Mouse (Mus musculus) olfactory bulb, adult 2 months (tissue): Measurements from ENCODE around the gene Pdcd7. TPM values are rescaled to one million over a fixed set of nuclear protein-coding genes. Genes with fewer than 3 reads are reported as not detected.
A peak's percentile ranks its signal among the peaks of the same experiment; 100 is the strongest.

Experiments used
- H3K27ac ChIP-seq: fragments of 200-500 bp; 2 replicates; pipeline ENCODE4 v1.5.1; 2012; ENCODE audit warnings: low read depth, low read length; ENCODE audit not compliant: insufficient read depth
- H3K4me1 ChIP-seq: fragments of 200-500 bp; 2 replicates; pipeline ENCODE4 v1.6.1; 2012; ENCODE audit warnings: low read length; ENCODE audit not compliant: control insufficient read depth, insufficient read depth
- H3K4me3 ChIP-seq: fragments of 200-500 bp; 2 replicates; pipeline ENCODE4 v1.5.1; 2012; ENCODE audit warnings: mild to moderate bottlenecking, low read depth, low read length, moderate library complexity; ENCODE audit not compliant: insufficient read depth
- CTCF ChIP-seq: fragments of 200-500 bp; IDR thresholded peaks from 2 replicates; pipeline ENCODE4 v1.5.1; 2012; ENCODE audit warnings: low read depth, mild to moderate bottlenecking, low read length, moderate library complexity; ENCODE audit not compliant: insufficient read depth
- POLR2A ChIP-seq: fragments of 200-500 bp; IDR thresholded peaks from 2 replicates; pipeline ENCODE4 v1.6.1; 2012; ENCODE audit warnings: mild to moderate bottlenecking, low read depth, low read length, moderate library complexity; ENCODE audit not compliant: insufficient read depth
- WGBS: fragments of 180-500 bp; shearing (Covaris S2); methylation state at CpG from one replicate; pipeline ENCODE4 v1.1.7; 2018; 5-methylcytosine and 5-hydroxymethylcytosine counted together
- polyA plus RNA-seq: library from polyadenylated mRNA; stranded (reverse); fragments of >200 nt; gene quantifications from 2 replicates; pipeline ENCODE4 v1.2.4, GENCODE M21; 2012; ENCODE audit warnings: low replicate concordance; ENCODE audit not compliant: missing spikeins, insufficient read depth, insufficient read length

Gene Pdcd7
- polyA plus RNA-seq, 1 experiment, result not detected

- Histone ChIP-seq H3K27ac (0 out of 2 replicates have a peak overlapping the region, but pooled peaks have one; percentile 19), H3K4me3 (peak overlapping the region; percentile 94), H3K4me1 (peaks cover 5% of the 10 kb centered on the region; the same call in 1 of the 2 replicates)
- 38% methylated on average over 8 of the region's 8 CpGs for WGBS
- no peak for TF ChIP-seq CTCF
- no peak for TF ChIP-seq POLR2A
Observed at GRCm38 (mm10) chr9:65347112-65347850, 1.4 kb downstream of the Pdcd7 start.

- Histone ChIP-seq H3K4me1 (peaks cover 8% of the 10 kb centered on the region; the same call in 1 of the 2 replicates), H3K4me3 (no peak overlapping the region), H3K27ac (no peak overlapping the region)
- 80% methylated on average over 5 of the region's 5 CpGs for WGBS
- no peak for TF ChIP-seq POLR2A
- TF ChIP-seq CTCF, result no peak
Observed at GRCm38 (mm10) chr9:65353251-65353650, 7.3 kb downstream of the Pdcd7 start.

DNA sequence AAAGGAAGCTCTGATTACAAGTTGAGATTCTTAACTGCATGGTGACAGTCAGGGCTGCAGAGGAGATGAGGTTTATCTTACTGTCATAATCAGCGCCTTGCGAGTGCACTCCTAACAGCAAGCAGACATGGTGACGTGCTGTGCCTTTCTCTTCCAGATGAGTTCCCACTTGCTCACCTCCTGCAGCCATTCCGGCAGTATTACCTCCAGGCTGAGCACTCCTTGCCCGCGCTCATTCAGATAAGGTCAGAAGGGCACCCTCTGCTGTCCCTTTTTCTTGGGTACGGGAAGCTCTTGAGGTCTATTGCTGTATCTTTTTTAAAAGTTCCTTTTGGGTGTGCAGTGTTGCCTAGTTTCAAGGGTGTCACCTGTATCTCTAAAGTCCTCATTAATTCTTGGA lies 10.7 kb downstream of the Pdcd7 start:
- WGBS, result 87% methylated on average over 7 of the region's 7 CpGs
- H3K4me1 ChIP-seq, result peaks cover 3% of the 10 kb centered on the region; the same call in 1 of the 2 replicates
- H3K4me3 ChIP-seq, result no peak overlapping the region
- no peak overlapping the region for H3K27ac ChIP-seq
- TF ChIP-seq CTCF (no peak), POLR2A (no peak)

- Histone ChIP-seq H3K4me3 (no peak overlapping the region), H3K27ac (no peak overlapping the region), H3K4me1 (peaks cover 3% of the 10 kb centered on the region; the same call in 1 of the 2 replicates)
- TF ChIP-seq CTCF (no peak), POLR2A (no peak)
- 84% methylated on average over 2 of the region's 2 CpGs for WGBS
Observed at GRCm38 (mm10) chr9:65356971-65357370, 11.1 kb downstream of the Pdcd7 start.

DNA sequence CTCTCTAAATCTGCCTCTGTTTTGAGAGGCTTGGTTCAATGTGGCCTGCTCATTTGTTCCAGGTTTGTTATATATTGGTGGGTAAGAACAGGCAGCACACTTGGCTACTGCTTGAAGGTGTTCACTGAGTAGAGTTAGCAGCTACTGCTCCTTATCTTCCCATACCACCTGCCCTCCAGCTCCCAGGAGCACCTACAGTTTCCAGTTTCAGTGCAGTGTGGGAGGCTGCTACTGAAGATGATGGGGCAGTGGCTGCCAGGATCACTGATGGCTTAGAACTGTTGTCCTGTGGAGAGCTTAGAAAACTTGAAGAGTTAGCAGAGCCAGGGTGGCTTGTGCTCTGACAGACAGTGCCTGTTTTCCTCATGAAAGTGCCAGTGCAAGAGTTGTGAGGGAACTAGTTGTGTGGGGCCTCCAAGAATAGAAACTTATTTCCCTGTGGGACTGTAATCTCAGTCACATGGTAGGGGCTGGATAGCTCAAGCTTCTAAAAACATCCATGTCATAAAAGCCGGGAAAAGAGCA lies 13.1 kb downstream of the Pdcd7 start:
- TF ChIP-seq POLR2A (no peak), CTCF (no peak)
- H3K4me3 ChIP-seq, result no peak overlapping the region

DNA sequence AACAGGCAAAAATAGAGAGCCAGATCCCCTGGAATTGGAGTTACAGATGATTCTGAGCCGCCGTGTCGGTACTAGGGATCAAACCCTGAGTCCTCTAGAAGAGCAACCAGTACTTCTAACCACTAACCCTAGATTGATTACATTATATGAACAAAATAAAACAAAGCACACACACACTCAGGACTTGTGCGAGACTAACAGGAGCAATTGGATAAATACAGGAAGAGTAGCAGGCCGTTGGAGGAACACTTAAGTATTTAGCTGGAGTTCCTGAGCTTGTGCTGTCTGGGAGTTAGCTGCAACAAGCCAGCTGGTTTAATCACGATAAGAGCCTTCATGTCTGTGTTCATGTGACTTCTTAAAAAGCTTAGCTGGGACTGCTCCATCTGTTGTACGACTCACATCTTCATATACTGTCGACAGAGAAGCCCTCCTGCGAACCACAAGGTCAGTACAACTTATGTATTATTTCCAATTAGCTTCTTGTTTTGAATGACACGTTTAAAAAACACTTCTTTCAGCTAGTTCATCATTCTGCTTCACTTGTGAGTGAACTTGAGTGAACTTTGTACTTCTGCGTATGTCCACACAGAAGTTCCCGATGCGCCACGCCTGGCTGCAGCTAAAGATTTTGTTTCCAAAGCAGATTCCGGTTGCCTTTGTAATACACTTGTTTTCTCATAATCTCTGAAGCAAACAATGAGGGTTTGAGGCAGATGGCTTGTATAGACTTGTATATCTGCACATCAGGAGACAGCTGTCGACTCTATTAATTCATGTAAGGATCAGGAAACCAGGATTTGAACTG lies 14.9 kb downstream of the Pdcd7 start, which contains the start of gene Ubap1l:
Gene Ubap1l, plus strand, starts transcription at position 401 of the 808 bp plus-strand sequence.
- H3K4me1 ChIP-seq, result no peaks in the 10 kb centered on the region
- 92% methylated on average over 16 of the region's 16 CpGs for WGBS
- H3K27ac ChIP-seq, result no peak within 1 kb of the TSS
- TF ChIP-seq POLR2A, result no peak
- no peak for TF ChIP-seq CTCF
- H3K4me3 ChIP-seq, result no peak within 1 kb of the TSS

More for the DNA sequence above, 13.1 kb downstream of the Pdcd7 start:
- H3K27ac ChIP-seq, result no peak overlapping the region
- no peaks in the 10 kb centered on the region for H3K4me1 ChIP-seq
- 90% methylated on average over 1 of the region's 1 CpGs for WGBS

GRCm38 (mm10) chr9:65363684-65364083 lies 17.8 kb downstream of the Pdcd7 start:
- Histone ChIP-seq H3K27ac (no peak overlapping the region), H3K4me1 (no peaks in the 10 kb centered on the region), H3K4me3 (no peak overlapping the region)
- WGBS, result 76% methylated on average over 9 of the region's 9 CpGs
- TF ChIP-seq CTCF (no peak), POLR2A (no peak)

DNA sequence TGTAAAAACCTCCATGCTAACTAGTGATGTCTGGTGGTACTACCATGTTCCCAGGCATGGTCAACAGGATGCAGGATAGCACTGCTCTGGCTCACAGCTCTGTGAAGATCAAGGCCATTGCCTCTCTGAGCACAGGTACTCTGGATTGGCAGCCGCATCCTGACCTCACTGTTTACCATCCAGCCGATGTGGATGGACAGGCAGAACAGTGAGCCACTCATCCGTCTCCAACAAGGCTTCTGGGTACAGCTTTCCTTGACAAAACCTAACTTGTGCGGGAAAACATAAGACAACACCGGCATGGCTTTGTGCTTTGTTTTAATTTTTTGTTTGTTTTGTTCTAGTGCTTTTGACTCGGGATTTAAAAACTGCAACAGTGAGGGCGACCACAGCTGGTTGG lies 19.8 kb downstream of the Pdcd7 start:
- Histone ChIP-seq H3K4me1 (no peaks in the 10 kb centered on the region), H3K4me3 (no peak overlapping the region), H3K27ac (no peak overlapping the region)
- WGBS, result 85% methylated on average over 7 of the region's 7 CpGs
- no peak for TF ChIP-seq POLR2A

DNA sequence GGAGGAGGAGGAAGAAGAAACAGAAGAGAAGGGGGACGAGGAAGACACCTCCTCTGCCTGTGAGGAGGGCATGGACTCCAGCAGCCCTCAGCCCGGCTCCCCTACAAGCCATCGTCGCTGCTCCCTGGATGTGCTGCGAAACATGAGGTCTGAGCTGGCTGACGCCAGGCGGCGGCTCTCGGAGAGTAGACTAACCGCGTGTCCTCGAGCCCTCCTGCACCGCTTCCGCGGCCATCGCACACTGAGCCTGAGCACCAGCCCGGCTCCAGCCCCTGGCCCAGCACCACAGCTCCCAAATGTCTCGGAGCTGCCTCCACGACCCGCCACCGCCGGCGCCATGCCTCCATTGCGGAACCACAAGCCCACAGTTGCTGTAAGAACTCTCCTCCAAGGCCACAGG lies 25.9 kb downstream of the Pdcd7 start:
- no peak overlapping the region for H3K4me3 ChIP-seq
- no peak for TF ChIP-seq CTCF
- TF ChIP-seq POLR2A, result no peak
- WGBS, result 92% methylated on average over 24 of the region's 24 CpGs
- H3K4me1 ChIP-seq, result no peaks in the 10 kb centered on the region
- H3K27ac ChIP-seq, result no peak overlapping the region
